Mouse (Mus musculus): ENCODE measurements around the gene Psd. TPM values are rescaled to one million over a fixed set of nuclear protein-coding genes. Genes with fewer than 3 reads are reported as not detected.

Gene Psd
- 1.8 TPM for total RNA-seq (2023)

GRCm38 (mm10) chr19:46326756-46327305 is at the start of gene Psd:
Gene Psd (minus strand): TSS chr19:46327156.

DNA sequence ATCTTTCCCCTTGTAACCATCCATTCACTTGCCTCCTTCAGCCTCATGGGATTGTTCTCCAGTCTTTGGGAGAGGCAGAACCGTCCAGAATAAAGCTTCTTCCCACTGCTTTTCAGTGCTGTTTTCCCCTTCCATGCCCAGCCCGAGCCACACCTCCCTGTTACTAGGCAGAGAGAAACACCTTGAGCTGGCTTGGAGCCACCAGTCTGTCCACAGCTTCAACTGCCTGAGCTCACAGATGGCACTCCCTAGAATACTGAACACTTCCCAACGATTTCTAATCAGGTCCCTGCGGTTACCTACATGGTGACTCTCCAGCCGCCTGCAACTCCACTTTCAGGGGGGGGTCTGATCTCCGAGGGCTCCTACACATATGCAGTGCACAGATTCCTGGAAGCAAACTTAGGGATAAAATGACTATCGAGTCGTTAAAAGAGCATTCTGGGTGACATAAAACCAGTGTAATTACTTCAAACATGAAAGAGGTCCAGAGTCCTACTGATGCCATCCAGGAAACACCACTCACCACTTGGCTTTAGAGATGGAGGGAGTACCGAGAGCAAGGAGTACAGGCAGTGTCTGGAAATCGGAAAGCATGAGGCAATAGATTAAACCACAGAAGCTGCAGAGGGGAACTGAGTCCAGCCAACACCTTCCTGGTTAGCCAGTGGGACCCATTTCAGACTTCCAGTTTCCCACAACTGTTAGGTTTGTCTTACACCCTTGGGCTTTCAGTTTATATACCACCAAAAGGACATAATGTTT is 23.4 kb upstream of the Psd start, which contains the start of gene 2310034G01Rik:
TSS of gene 2310034G01Rik (minus strand) at position 135 of the 765 bp plus-strand sequence.

DNA sequence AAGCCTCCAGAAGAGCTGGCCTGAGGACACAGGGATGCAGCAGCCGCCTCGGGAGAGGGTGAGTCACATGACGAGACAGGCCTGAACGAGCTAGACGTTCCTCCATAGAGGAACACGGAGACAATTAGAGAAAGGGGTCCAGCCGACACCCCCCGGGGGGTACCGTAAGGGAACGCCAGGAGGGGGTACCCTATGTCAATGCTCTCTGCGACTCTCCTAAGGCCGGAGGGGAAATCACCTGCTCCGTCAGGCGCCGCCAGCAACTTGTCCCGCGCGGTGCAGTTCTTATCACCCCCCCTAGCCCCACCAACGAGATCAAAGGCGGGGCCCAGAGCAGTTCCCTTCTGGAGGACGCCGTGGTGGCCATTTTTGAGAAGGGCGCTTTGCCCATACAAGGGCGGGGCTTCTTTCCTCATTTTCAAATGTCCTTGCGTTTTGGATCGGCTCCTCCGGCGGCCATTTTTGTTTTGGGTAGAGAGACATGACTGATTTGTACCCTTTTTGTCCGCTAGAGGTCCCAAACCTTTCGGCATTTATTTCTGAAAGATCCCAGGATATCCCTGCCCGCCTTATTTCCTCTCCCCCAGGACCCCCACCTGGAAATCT is 11.5 kb upstream of the Psd start, which contains the start of gene Cuedc2:
TSS of gene Cuedc2 (minus strand) at position 372 of the 606 bp plus-strand sequence.

DNA sequence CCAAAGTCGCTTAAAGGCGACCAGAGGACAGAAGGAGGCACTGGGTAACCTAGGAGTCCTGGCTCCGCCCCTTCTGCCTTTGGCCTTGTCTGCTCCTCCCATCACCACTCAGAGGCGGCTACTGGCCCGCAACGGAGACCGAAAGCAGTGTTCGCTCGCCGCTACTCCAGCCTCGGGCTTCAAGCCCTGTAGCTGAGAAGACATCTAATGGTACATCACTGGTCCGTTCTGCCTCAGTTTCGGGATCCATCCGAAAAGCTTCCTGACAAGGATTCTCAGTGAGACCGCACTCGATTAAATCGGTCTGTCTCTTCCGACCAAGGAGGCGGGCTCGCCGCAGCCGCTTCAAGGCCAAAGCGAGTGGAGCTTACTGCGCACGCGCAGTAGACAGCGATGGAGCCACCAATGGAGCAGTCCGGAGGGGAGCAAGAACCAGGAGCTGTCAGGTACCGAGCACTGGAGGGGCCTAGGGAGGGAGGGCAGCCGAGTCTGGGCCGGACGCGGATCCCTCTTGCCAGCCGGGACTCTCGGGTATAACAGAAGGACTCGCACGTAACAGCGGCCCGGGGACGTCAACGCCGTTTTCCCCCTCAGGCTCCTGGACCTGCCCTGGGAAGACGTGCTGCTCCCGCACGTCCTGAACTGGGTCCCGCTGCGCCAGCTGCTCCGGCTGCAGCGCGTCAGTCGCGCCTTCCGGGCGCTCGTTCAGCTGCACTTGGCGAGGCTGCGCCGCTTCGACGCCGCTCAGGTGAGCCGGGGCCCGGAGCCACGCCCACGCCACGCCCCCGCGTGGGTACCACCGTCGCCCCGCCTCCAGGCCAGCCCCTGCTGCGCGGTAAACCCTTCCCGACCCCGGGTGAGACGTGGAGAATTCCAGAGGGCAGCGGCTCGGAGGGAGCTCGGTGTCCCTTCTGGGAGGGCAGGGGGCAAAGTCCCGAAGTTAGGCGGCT is 1.4 kb upstream of the Psd start, which contains the start of gene Fbxl15:
TSS of gene Fbxl15 (plus strand) at position 104 of the 950 bp plus-strand sequence.

DNA sequence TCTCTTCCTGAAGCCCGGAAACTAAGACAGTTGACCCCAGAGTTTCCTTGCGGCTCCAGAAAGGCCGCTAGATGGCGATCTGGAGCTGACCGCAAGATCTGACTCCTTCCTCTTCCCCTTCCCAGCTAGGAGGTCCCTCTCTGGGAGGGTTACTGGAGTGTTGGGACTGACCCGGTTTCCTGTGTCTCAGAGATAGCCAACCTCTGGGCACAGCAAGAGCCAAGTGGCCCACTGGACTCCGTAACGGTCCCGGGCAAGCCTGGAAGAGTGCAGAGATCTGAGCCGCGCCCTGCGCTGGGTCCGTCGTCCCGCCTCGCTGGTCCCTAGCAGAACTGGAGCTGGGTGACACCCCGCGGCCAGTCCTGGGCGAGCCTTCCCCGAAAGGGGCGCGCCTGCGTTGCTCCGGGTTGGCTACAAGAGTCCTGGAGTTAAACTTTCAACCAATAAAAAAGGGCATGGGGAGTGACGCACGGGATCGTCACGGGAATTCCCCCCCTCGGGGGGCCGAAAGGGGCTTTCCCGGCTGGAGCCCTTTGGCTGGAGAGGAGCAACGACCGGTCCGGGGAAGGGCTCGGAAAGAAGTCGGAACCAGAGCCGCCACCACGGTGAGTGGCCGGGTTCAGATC is 22.6 kb downstream of the Psd start, which contains the start of gene Nfkb2:
TSS of gene Nfkb2 (plus strand) at position 105 of the 626 bp plus-strand sequence.

Other genes with a start within 250 kb of the Psd start
- not detected for gene Elovl3, start 195.3 kb downstream of the Psd start, total RNA-seq (2023)
- gene Pitx3, start 178.8 kb downstream of the Psd start, total RNA-seq (2023), result not detected
- gene Gbf1, start 174.6 kb downstream of the Psd start, total RNA-seq (2023), result 103 TPM
- 63.7 TPM for gene Nfkb2, start 22.8 kb downstream of the Psd start, total RNA-seq (2023)
- 3.6 TPM for gene Fbxl15, start 1.0 kb upstream of the Psd start, total RNA-seq (2023)
- 38.3 TPM for gene Cuedc2, start 11.5 kb upstream of the Psd start, total RNA-seq (2023)
- 1.9 TPM for gene Mfsd13a, start 14.0 kb upstream of the Psd start, total RNA-seq (2023)
- gene 2310034G01Rik, start 23.1 kb upstream of the Psd start, total RNA-seq (2023), result not detected
- 88.7 TPM for gene Actr1a, start 68.6 kb upstream of the Psd start, total RNA-seq (2023)
- 35.1 TPM for gene Sufu, start 69.7 kb upstream of the Psd start, total RNA-seq (2023)
- gene Trim8, start 174.5 kb upstream of the Psd start, total RNA-seq (2023), result 54.3 TPM
- gene Arl3, start 246.0 kb upstream of the Psd start, total RNA-seq (2023), result 18.2 TPM
- 12.9 TPM for gene Sfxn2, start 246.2 kb upstream of the Psd start, total RNA-seq (2023)